Mouse (Mus musculus) intestine, embryonic 16.5 days (tissue): ENCODE results near the gene Krt88. TPM values are rescaled to one million over a fixed set of nuclear protein-coding genes. Genes with fewer than 3 reads are reported as not detected.

Experiments used
- ATAC-seq: fragments of 200-750 bp; cut with Nextera tagmentation; 2 replicates; pipeline ENCODE4 v1.8.0; 2017; ENCODE audit warnings: moderate TSS enrichment, moderate library complexity
- H3K27ac ChIP-seq: fragments of 300-500 bp; sonication (generic); 2 replicates; pipeline ENCODE4 v1.5.1; 2014; ENCODE audit warnings: mild to moderate bottlenecking, low read length
- H3K27me3 ChIP-seq: fragments of 300-500 bp; sonication (generic); replicated peaks from 2 replicates; pipeline ENCODE4 v1.6.1; 2014; ENCODE audit warnings: low read length, control low read depth, mixed read lengths; ENCODE audit not compliant: control insufficient read depth, insufficient read depth
- H3K36me3 ChIP-seq: fragments of 300-500 bp; sonication (generic); 2 replicates; pipeline ENCODE4 v1.6.1; 2014; ENCODE audit warnings: low read length, control low read depth; ENCODE audit not compliant: control insufficient read depth, insufficient read depth
- H3K4me1 ChIP-seq: fragments of 300-500 bp; sonication (generic); 2 replicates; pipeline ENCODE4 v1.6.1; 2014; ENCODE audit warnings: low read length, control low read depth, mixed read lengths; ENCODE audit not compliant: control insufficient read depth, insufficient read depth
- H3K4me2 ChIP-seq: fragments of 300-500 bp; sonication (generic); 2 replicates; pipeline ENCODE4 v1.6.1; 2014; ENCODE audit warnings: low read depth, low read length, control low read depth
- H3K4me3 ChIP-seq: fragments of 300-500 bp; sonication (generic); 2 replicates; pipeline ENCODE4 v1.5.1; 2014; ENCODE audit warnings: mild to moderate bottlenecking, low read length
- H3K9ac ChIP-seq: fragments of 300-500 bp; sonication (generic); 2 replicates; pipeline ENCODE4 v1.6.1; 2014; ENCODE audit warnings: low read depth, low read length
- H3K9me3 ChIP-seq: fragments of 300-500 bp; sonication (generic); 2 replicates; pipeline ENCODE4 v1.6.1; 2016; ENCODE audit warnings: low read length, control low read depth; ENCODE audit not compliant: control insufficient read depth
- WGBS: fragments of 180-500 bp; shearing (Covaris S2); extraction: QIAGEN DNeasy Blood & Tissue Kit; methylation state at CpG from one replicate; pipeline ENCODE4 v1.1.7; 2014; 5-methylcytosine and 5-hydroxymethylcytosine counted together
- polyA plus RNA-seq: library from polyadenylated mRNA; unstranded; fragments of >200 nt; fragmentation: Nextera tagmentation; extraction: Ambion mirVana; gene quantifications from 2 replicates; pipeline ENCODE4 v1.2.1, GENCODE M21; 2015

Gene Krt88
- 0.20 TPM in 1 of 2 replicates, not detected in the other for polyA plus RNA-seq

- no peaks in the 10 kb centered on the region for H3K4me1 ChIP-seq
- no peak within 1 kb of the TSS for H3K27ac ChIP-seq
- ATAC-seq: no peak
- no peak within 1 kb of the TSS for H3K9ac ChIP-seq
- no peak within 1 kb of the TSS for H3K4me2 ChIP-seq
- no peaks in the 10 kb centered on the region for H3K9me3 ChIP-seq
- no peak within 1 kb of the TSS for H3K4me3 ChIP-seq
- H3K36me3 ChIP-seq: no peaks in the 10 kb centered on the region
- WGBS: 77% methylated on average over 2 of the region's 2 CpGs
- H3K27me3 ChIP-seq: no peaks in the 10 kb centered on the region
These were observed at the start of gene Krt88 for GRCm38 (mm10) chr15:101447444-101447843. TSS of gene Krt88 (plus strand) at chr15:101447744.

- H3K9ac ChIP-seq: no peak overlapping the region
- no peak overlapping the region for H3K4me3 ChIP-seq
- WGBS: 80% methylated on average over 8 of the region's 8 CpGs
- no peaks in the 10 kb centered on the region for H3K9me3 ChIP-seq
- no peak overlapping the region for H3K4me2 ChIP-seq
- H3K4me1 ChIP-seq: no peaks in the 10 kb centered on the region
- no peak for ATAC-seq
- no peaks in the 10 kb centered on the region for H3K36me3 ChIP-seq
- H3K27ac ChIP-seq: no peak overlapping the region
- no peaks in the 10 kb centered on the region for H3K27me3 ChIP-seq
These were observed 49.3 kb upstream of the Krt88 start for GRCm38 (mm10) chr15:101398269-101398668.

GRCm38 (mm10) chr15:101410775-101411174 is 36.8 kb upstream of the Krt88 start, which contains the start of gene Krt7:
TSS of gene Krt7 (plus strand) at chr15:101411043.
- peak within 1 kb of the TSS; percentile 60 for H3K4me2 ChIP-seq
- H3K9me3 ChIP-seq: no peaks in the 10 kb centered on the region
- peak; percentile 69 for ATAC-seq
- WGBS: 35% methylated on average over 2 of the region's 2 CpGs
- no peaks in the 10 kb centered on the region for H3K27me3 ChIP-seq
- peak within 1 kb of the TSS; percentile 72 for H3K9ac ChIP-seq
- H3K36me3 ChIP-seq: no peaks in the 10 kb centered on the region
- peak within 1 kb of the TSS; percentile 54 for H3K4me3 ChIP-seq
- peaks cover 25% of the 10 kb centered on the region for H3K4me1 ChIP-seq
- peak within 1 kb of the TSS; percentile 89 for H3K27ac ChIP-seq

DNA sequence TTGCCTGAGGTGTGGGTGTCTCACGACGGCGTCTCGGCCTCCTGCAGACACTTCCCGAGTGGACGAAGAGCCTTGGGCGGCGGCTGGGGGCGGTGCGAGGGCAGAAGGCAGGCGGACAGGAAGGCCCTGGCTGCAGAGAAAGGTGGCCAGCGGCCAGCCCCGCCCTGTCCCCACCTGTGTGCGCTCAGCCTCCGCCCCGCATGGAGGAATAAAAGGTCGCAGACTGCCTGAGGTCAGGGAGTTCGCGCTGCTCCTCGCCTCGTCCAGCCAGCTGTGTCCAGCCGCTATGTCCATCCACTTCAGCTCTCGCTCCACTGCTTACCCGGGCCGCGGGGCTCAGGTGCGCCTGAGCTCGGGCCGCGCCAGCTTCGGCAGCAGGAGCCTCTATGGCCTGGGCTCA is 35.4 kb upstream of the Krt88 start:
- Histone ChIP-seq H3K27me3 (no peaks in the 10 kb centered on the region), H3K36me3 (no peaks in the 10 kb centered on the region), H3K4me1 (peaks cover 25% of the 10 kb centered on the region), H3K27ac (peak overlapping the region; percentile 89), H3K4me2 (peak overlapping the region; percentile 60), H3K4me3 (peak overlapping the region; percentile 54), H3K9me3 (no peaks in the 10 kb centered on the region), H3K9ac (peak overlapping the region; percentile 72)
- peak; percentile 80 for ATAC-seq
- 14% methylated on average over 31 of the region's 31 CpGs for WGBS

GRCm38 (mm10) chr15:101413916-101414635 is 33.5 kb upstream of the Krt88 start:
- no peak overlapping the region for H3K9ac ChIP-seq
- peaks cover 25% of the 10 kb centered on the region for H3K4me1 ChIP-seq
- peak overlapping the region; percentile 54 for H3K4me3 ChIP-seq
- H3K4me2 ChIP-seq: peak overlapping the region; percentile 60
- H3K27me3 ChIP-seq: no peaks in the 10 kb centered on the region
- H3K36me3 ChIP-seq: no peaks in the 10 kb centered on the region
- 48% methylated on average over 7 of the region's 7 CpGs for WGBS
- no peaks in the 10 kb centered on the region for H3K9me3 ChIP-seq
- H3K27ac ChIP-seq: no peak overlapping the region
- ATAC-seq: no peak

DNA sequence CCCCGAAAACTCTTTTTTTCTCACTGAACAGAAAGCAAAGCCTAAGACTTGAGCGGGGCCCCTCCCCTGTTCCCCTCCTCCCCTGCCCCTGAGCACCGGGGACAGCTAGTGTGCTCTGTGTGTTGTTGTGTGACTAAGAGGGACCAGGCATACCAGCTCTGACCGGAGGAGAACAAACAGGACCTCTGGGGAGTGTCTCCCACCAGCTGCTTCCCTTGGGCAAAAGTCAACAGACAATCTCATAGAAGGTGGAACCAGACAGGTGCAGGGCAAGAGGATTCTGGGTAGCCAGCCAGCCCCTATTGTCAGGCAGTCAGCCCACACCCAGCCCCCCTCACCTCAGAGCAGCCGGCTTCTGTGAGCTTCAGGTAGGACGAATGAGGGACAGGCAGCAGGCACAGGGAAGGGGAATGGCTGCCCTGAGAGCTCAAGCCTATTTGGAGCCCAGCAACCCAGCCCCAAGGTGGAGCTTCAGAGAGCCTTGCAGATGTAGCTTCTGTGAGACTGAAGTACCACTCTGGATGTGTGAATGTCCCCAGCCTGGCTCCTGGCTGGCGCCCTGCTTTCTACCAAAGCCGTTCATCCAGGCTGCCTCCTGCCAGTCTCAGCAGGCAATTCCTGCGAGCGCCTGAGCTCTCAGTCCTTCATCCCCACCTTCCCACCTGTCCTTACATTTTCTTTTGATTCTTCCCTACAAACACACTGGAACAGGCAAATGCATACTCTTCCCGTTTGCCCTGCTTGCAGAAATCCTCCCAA is 32.6 kb upstream of the Krt88 start:
- Histone ChIP-seq H3K27me3 (no peaks in the 10 kb centered on the region), H3K4me3 (0 out of 2 replicates have a peak overlapping the region, but pooled peaks have one; percentile 2), H3K36me3 (no peaks in the 10 kb centered on the region), H3K9me3 (no peaks in the 10 kb centered on the region), H3K4me2 (peak overlapping the region; percentile 60), H3K27ac (peak overlapping the region; percentile 28; the same call in 1 of the 2 replicates), H3K4me1 (peaks cover 25% of the 10 kb centered on the region), H3K9ac (no peak overlapping the region)
- WGBS: 29% methylated on average over 11 of the region's 11 CpGs
- ATAC-seq: peak; percentile 57

- peaks cover 13% of the 10 kb centered on the region for H3K4me1 ChIP-seq
- no peak overlapping the region for H3K27ac ChIP-seq
- H3K9ac ChIP-seq: no peak overlapping the region
- no peaks in the 10 kb centered on the region for H3K9me3 ChIP-seq
- H3K4me3 ChIP-seq: no peak overlapping the region
- no peak for ATAC-seq
- no peaks in the 10 kb centered on the region for H3K27me3 ChIP-seq
- WGBS: 70% methylated on average over 4 of the region's 4 CpGs
- no peak overlapping the region for H3K4me2 ChIP-seq
- no peaks in the 10 kb centered on the region for H3K36me3 ChIP-seq
These were observed 28.6 kb upstream of the Krt88 start for GRCm38 (mm10) chr15:101418950-101419349.

- Histone ChIP-seq H3K9me3 (no peaks in the 10 kb centered on the region), H3K36me3 (no peaks in the 10 kb centered on the region), H3K4me2 (no peak overlapping the region), H3K27ac (no peak overlapping the region), H3K4me1 (peaks cover 4% of the 10 kb centered on the region; the same call in 1 of the 2 replicates), H3K9ac (no peak overlapping the region), H3K4me3 (no peak overlapping the region), H3K27me3 (no peaks in the 10 kb centered on the region)
- ATAC-seq: no peak
- WGBS: 44% methylated on average over 4 of the region's 6 CpGs
These were observed 26.6 kb upstream of the Krt88 start for GRCm38 (mm10) chr15:101420903-101421302.

GRCm38 (mm10) chr15:101424914-101425313 is 22.6 kb upstream of the Krt88 start:
- peaks cover 4% of the 10 kb centered on the region; the same call in 1 of the 2 replicates for H3K4me1 ChIP-seq
- no peak overlapping the region for H3K27ac ChIP-seq
- H3K9ac ChIP-seq: no peak overlapping the region
- ATAC-seq: peak; percentile 63; the same call in 1 of the 2 replicates
- no peaks in the 10 kb centered on the region for H3K9me3 ChIP-seq
- WGBS: 19% methylated on average over 5 of the region's 5 CpGs
- no peak overlapping the region for H3K4me2 ChIP-seq
- no peak overlapping the region for H3K4me3 ChIP-seq
- no peaks in the 10 kb centered on the region for H3K27me3 ChIP-seq
- no peaks in the 10 kb centered on the region for H3K36me3 ChIP-seq
